Mouse (Mus musculus): Measurements from ENCODE around the gene Slc25a10.

- TF ChIP-seq CTCF (IDR thresholded peaks at IDR 0.05; ENCODE audit: control insufficient read depth, insufficient read depth, insufficient replicate concordance, low read depth, low read length) (no peak), POLR2A (IDR thresholded peaks at IDR 0.05; ENCODE audit: control insufficient read depth, low read depth, low read length) (no peak)
Observed at GRCm38 (mm10) chr11:120457370-120457769, 34.3 kb upstream of the Slc25a10 start.

All from testis, adult 2 months (tissue).